Mouse (Mus musculus) central nervous system, embryonic 11.5 days (tissue): ENCODE data around the gene Gm44502. TPM values are rescaled to one million over a fixed set of nuclear protein-coding genes. Genes with fewer than 3 reads are reported as not detected.

Experiments
- polyA plus RNA-seq: library from polyadenylated mRNA; depleted of rRNA; stranded (reverse); fragments of >200 nt; gene quantifications from 2 replicates; pipeline ENCODE4 v1.2.3, GENCODE M21; 2012; rRNA removed

Gene Gm44502
- polyA plus RNA-seq = 0.47 and 0.48 TPM in 2 replicates

GRCm38 (mm10) chr15:89429352-89430221, at the start of gene Gm44502, which contains the start of the genes C730034F03Rik and Chkb:
Gm44502 (minus strand) TSS chr15:89429696.
C730034F03Rik (plus strand) TSS chr15:89429589.
Chkb (minus strand) TSS chr15:89429908.

GRCm38 (mm10) chr15:89477091-89477491, 47.6 kb upstream of the Gm44502 start, which contains the start of gene Arsa:
Arsa (minus strand) TSS chr15:89477425.

GRCm38 (mm10) chr15:89453865-89454478, 24.5 kb upstream of the Gm44502 start, which contains the start of gene Mapk8ip2:
Mapk8ip2 (plus strand) TSS chr15:89453913.

GRCm38 (mm10) chr15:89425711-89426121, 3.8 kb downstream of the Gm44502 start, which contains the start of gene Cpt1b:
Cpt1b (minus strand) TSS chr15:89425863.

GRCm38 (mm10) chr15:89410118-89410517, 19.4 kb downstream of the Gm44502 start, which contains the start of gene Syce3:
Syce3 (minus strand) TSS chr15:89410503.

GRCm38 (mm10) chr15:89384617-89385016, 44.9 kb downstream of the Gm44502 start, which contains the start of gene Klhdc7b:
Klhdc7b (plus strand) TSS chr15:89384917.

GRCm38 (mm10) chr15:89378831-89379401, 50.6 kb downstream of the Gm44502 start, which contains the start of gene Odf3b:
Odf3b (minus strand) TSS chr15:89379282.

GRCm38 (mm10) chr15:89376957-89377356, 52.5 kb downstream of the Gm44502 start, which contains the start of gene Tymp:
Tymp (minus strand) TSS chr15:89377039.

GRCm38 (mm10) chr15:89373762-89374248, 55.7 kb downstream of the Gm44502 start, which contains the start of gene Sco2:
Sco2 (minus strand) TSS chr15:89373846.

Other genes starting within 250 kb of the Gm44502 start
- 160 and 177 TPM in 2 replicates for gene Plxnb2, start 248.9 kb downstream of the Gm44502 start, polyA plus RNA-seq
- 46.6 and 50.5 TPM in 2 replicates for gene Dennd6b, start 233.2 kb downstream of the Gm44502 start, polyA plus RNA-seq
- 74.0 and 92.8 TPM in 2 replicates for gene Ppp6r2, start 218.1 kb downstream of the Gm44502 start, polyA plus RNA-seq
- gene Sbf1, start 114.4 kb downstream of the Gm44502 start, polyA plus RNA-seq = 144 and 184 TPM in 2 replicates
- 0.16 and 0.50 TPM in 2 replicates for gene Adm2, start 107.0 kb downstream of the Gm44502 start, polyA plus RNA-seq
- gene Miox, start 95.3 kb downstream of the Gm44502 start, polyA plus RNA-seq = 0.10 and 0.11 TPM in 2 replicates
- gene Lmf2, start 74.0 kb downstream of the Gm44502 start, polyA plus RNA-seq = 33.1 and 38.1 TPM in 2 replicates
- 124 and 153 TPM in 2 replicates for gene Ncaph2, start 74.0 kb downstream of the Gm44502 start, polyA plus RNA-seq
- 13.7 and 16.9 TPM in 2 replicates for gene Sco2, start 55.9 kb downstream of the Gm44502 start, polyA plus RNA-seq
- gene Tymp, start 52.7 kb downstream of the Gm44502 start, polyA plus RNA-seq = 1.4 TPM in 2 replicates
- gene Odf3b, start 50.4 kb downstream of the Gm44502 start, polyA plus RNA-seq = 0.43 and 0.58 TPM in 2 replicates
- gene Klhdc7b, start 44.8 kb downstream of the Gm44502 start, polyA plus RNA-seq = not detected in 2 replicates
- not detected in 2 replicates for gene Syce3, start 19.2 kb downstream of the Gm44502 start, polyA plus RNA-seq
- gene Cpt1b, start 3.8 kb downstream of the Gm44502 start, polyA plus RNA-seq = 8.1 and 8.8 TPM in 2 replicates
- 1.9 and 2.7 TPM in 2 replicates for gene C730034F03Rik, start 107 bp downstream of the Gm44502 start, polyA plus RNA-seq
- 66.9 and 96.2 TPM in 2 replicates for gene Chkb, start 212 bp upstream of the Gm44502 start, polyA plus RNA-seq
- gene Mapk8ip2, start 24.2 kb upstream of the Gm44502 start, polyA plus RNA-seq = 25.4 and 34.2 TPM in 2 replicates
- 11.8 and 13.7 TPM in 2 replicates for gene Arsa, start 47.7 kb upstream of the Gm44502 start, polyA plus RNA-seq
- 14.4 and 14.9 TPM in 2 replicates for gene Shank3, start 69.9 kb upstream of the Gm44502 start, polyA plus RNA-seq
- gene Acr, start 138.6 kb upstream of the Gm44502 start, polyA plus RNA-seq = 1.6 and 2.4 TPM in 2 replicates
- gene Rabl2, start 162.2 kb upstream of the Gm44502 start, polyA plus RNA-seq = 65.9 and 78.0 TPM in 2 replicates